ENCODE assay signal across 18 mouse cellular contexts in genomic region chr3:37584576-37584975, GRCm38 (mm10).
"Had no signal": no experiment of that assay in that cellular context is flagged by ENCODE, and none has a peak within 500 bp of the region (broad histone marks: within the 10 kb centered on the region; RNA-seq: fewer than 3 reads in every experiment).

No protein-coding gene starts in this region.

- DNase-seq: kidney, adult 18-20 months; kidney, adult 9 months; kidney, postnatal 10 days; kidney, postnatal 36 days; layer of hippocampus, postnatal 36 days; liver, embryonic 13.5 days; lung, adult 2 months; retina, postnatal 1 day; right cerebral cortex, postnatal 25 days; spleen, adult 18-20 months; thymus, postnatal 25 days had no signal

- H3K4me2 ChIP-seq: liver, embryonic 13.5 days; midbrain, embryonic 12.5 days; midbrain, embryonic 15.5 days; neural tube, embryonic 13.5 days; stomach, embryonic 15.5 days had no signal

- ATAC-seq: midbrain, embryonic 15.5 days had no signal

- H3K9ac ChIP-seq: liver, embryonic 13.5 days; midbrain, embryonic 12.5 days; midbrain, embryonic 15.5 days; neural tube, embryonic 13.5 days; stomach, embryonic 15.5 days had no signal

- H3K27ac ChIP-seq: left cerebral cortex, adult 2 months; liver, embryonic 13.5 days; macrophage; midbrain, embryonic 12.5 days; midbrain, embryonic 15.5 days; neural tube, embryonic 13.5 days had no signal

- H3K9me3 ChIP-seq: liver, embryonic 13.5 days; midbrain, embryonic 12.5 days; midbrain, embryonic 15.5 days; neural tube, embryonic 13.5 days; stomach, embryonic 15.5 days had no signal

- H3K4me3 ChIP-seq: left cerebral cortex, adult 2 months; liver, embryonic 13.5 days; midbrain, embryonic 12.5 days; midbrain, embryonic 15.5 days; myocyte; neural tube, embryonic 13.5 days; stomach, embryonic 15.5 days had no signal

- H3K27me3 ChIP-seq: liver, embryonic 13.5 days; midbrain, embryonic 15.5 days; neural tube, embryonic 13.5 days; stomach, embryonic 15.5 days had no signal

- H3K36me3 ChIP-seq: midbrain, embryonic 15.5 days; stomach, embryonic 15.5 days had no signal
